Comparison of ENCODE assay signal across 8 mouse cellular contexts in the genomic region with DNA sequence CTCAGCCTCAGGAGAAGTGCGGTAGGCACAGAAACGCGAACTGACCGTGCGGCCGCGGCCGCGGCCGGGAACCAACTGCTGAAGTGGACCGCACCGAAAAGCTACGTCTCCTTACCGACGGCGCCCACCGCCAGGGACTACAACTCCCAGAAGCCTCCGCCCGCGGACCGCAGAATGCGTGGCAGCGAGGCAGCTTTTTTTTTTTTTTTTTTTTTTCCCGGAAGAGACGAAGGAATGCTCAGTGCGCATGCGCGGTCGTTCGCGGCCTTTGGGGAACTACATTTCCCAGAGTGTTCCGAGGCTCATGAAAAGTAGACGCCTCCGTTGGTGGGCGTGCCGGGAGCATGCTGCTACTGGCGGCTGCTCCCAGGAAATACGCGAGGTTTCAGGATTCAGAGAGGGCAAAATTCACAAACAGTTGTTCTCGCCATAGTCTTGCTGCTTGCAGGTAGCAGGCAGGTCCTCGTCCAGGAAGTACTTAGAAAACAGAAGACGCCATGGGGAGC. TPM values are rescaled to one million over a fixed set of nuclear protein-coding genes. Genes with fewer than 3 reads are reported as not detected.
DNase-seq lines count a peak whose midpoint lies in the region; ATAC-seq lines count a peak whose summit lies in the region.

A gene (minus strand): TSS at position 141 of the 506 bp plus-strand sequence.

- peak within 1 kb of the TSS; percentile 95 for H3K9ac ChIP-seq in hindbrain, embryonic 16.5 days (ENCODE audit: low read depth, low read length)

- H3K4me2 ChIP-seq in hindbrain, embryonic 16.5 days (ENCODE audit: low read length), result peak within 1 kb of the TSS; percentile 79

- H3K4me3 ChIP-seq in hindbrain, embryonic 16.5 days (ENCODE audit: low read length), result peak within 1 kb of the TSS; percentile 98
- peak within 1 kb of the TSS; percentile 61 for H3K4me3 ChIP-seq in macrophage (ENCODE audit: inconsistent target)

- H3K27me3 ChIP-seq in hindbrain, embryonic 16.5 days (replicated peaks; ENCODE audit: control insufficient read depth, insufficient read depth, low read length), result no peaks in the 10 kb centered on the region

- H3K4me1 ChIP-seq in hindbrain, embryonic 16.5 days (ENCODE audit: control insufficient read depth, insufficient read depth, low read depth, low read length), result peaks cover 6% of the 10 kb centered on the region

- peak; percentile 96 for DNase-seq in WW6 (ENCODE audit: low read depth, low spot score)
- peak; percentile 93 to 97 for DNase-seq in cerebellum, postnatal 4 days (ENCODE audit: low spot score in 2 of 2)
- DNase-seq in gastrocnemius, adult 18-20 months (ENCODE audit: low spot score), result peak; percentile 97
- DNase-seq in left cerebral cortex, adult 18-20 months (ENCODE audit: low spot score in 2 of 2), result peak; percentile 96 to 99
- DNase-seq in right cerebral cortex, adult 18-20 months, result peak; percentile 98
- DNase-seq in urinary bladder, postnatal 10 days (ENCODE audit: low spot score), result peak; percentile 93

- peak within 1 kb of the TSS; percentile 80 for H3K27ac ChIP-seq in hindbrain, embryonic 16.5 days (ENCODE audit: low read depth, low read length)
- peak within 1 kb of the TSS; percentile 61 for H3K27ac ChIP-seq in macrophage

- no peaks in the 10 kb centered on the region for H3K9me3 ChIP-seq in hindbrain, embryonic 16.5 days (ENCODE audit: control insufficient read depth, low read length)

- WGBS in hindbrain, embryonic 16.5 days, result under 1% methylated on average over 42 of the region's 42 CpGs
- WGBS in macrophage (ENCODE audit: missing documents), result under 1% methylated on average over 40 of the region's 42 CpGs

- H3K36me3 ChIP-seq in hindbrain, embryonic 16.5 days (ENCODE audit: control insufficient read depth, insufficient read depth, low read length), result 0 out of 2 replicates have a peak, but pooled peaks cover 3% of the 10 kb centered on the region
- no peaks in the 10 kb centered on the region for H3K36me3 ChIP-seq in macrophage (ENCODE audit: inconsistent target)

- peak; percentile 97 for ATAC-seq in hindbrain, embryonic 16.5 days

- peaks cover 47% of the 10 kb centered on the region for H3K79me2 ChIP-seq in macrophage (ENCODE audit: inconsistent target)

RNA-seq across cellular contexts. Expression of the gene that starts here (rescaled TPM):
- 1 to 10 TPM; 3.0 to 3.6 TPM for total RNA-seq in gastrocnemius, adult 18-20 months (2021)
- polyA plus RNA-seq in hindbrain, embryonic 16.5 days (2015; fragmentation: Nextera tagmentation; extraction: Ambion mirVana), result 9.3 and 11.6 TPM in 2 replicates
- total RNA-seq in left cerebral cortex, adult 18-20 months (2021), result 10 to 100 TPM; 13.5 to 16.6 TPM
- total RNA-seq in macrophage (2018; cell fraction: chromatin; rRNA removed), result 1,000 to 10,000 TPM in 1 of 26 experiments, 100 to 1,000 TPM in 25; 123 to 1,096 (median 507) TPM
- total RNA-seq in macrophage (2018; cell fraction: cytosol; rRNA removed), result 100 to 1,000 TPM in 6 of 26 experiments, 10 to 100 TPM in 20; 23.3 to 127 (median 61.7) TPM
- total RNA-seq in macrophage (2018; cell fraction: nucleus; rRNA removed), result 100 to 1,000 TPM in 25 of 26 experiments, 10 to 100 TPM in 1; 77.0 to 559 (median 275) TPM
- 25.2 to 83.5 TPM (median 75.2 TPM) in 3 replicates for polyA plus RNA-seq in macrophage (2018)

Comparison
In these comparisons a context has a peak if more than half of its experiments do, and no peak if none do; other contexts are left out.
1. Peak in every context shown above with its lines: DNase-seq, ATAC-seq, H3K4me3 ChIP-seq and H3K27ac ChIP-seq.